Mouse (Mus musculus): Measurements from ENCODE around the gene Dnaja3.

Dnaja3 gene

DNA sequence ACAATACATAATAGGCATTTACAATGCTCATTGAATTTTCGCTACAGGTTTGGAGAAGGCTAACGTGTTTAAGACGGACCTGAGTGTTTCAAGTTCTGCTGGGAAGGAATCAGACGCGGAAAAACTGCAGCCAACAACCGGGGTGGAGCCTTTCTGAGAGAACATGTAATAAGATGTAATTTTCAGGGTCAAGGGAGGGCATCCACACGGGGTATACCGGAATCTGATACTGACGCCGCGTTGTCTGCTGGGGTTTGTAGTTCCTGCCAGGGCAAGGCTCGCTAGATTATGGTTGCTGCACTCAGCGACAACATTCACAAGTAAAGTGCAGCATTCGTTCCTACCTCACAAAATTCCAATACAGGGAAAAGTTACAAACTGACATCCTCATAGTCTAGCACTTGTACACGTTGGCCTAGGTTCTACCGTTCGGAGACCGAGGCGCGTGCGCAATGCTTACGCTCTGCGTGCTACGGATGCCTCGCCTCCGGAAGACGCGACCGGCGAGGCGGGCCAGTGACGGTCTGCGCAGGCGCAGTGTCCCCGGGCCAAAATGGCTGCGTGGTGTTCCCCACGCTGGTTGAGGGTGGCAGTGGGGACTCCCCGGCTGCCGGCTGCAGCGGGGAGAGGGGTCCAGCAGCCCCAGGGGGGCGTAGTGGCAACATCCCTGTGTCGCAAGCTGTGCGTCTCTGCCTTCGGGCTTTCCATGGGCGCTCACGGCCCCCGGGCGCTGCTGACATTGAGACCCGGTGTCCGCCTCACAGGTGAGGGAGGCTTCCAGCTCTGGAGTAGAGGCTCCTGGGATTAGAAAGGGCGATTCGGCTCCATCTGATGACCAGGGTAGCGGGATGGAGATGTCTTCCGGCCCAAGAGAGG is 44.0 kb downstream of the Dnaja3 start:
- POLR2A ChIA-PET: interaction anchor here in 3 of 4 experiments (0.6 to 2.9 kb wide), 32 partner anchors 8 to 329 kb away, joined by 3 to 16 read pairs (median 3); partner anchors contain the start of genes Ubald1 (in 3 of the 3) and Rogdi (in 1 of the 3)

DNA sequence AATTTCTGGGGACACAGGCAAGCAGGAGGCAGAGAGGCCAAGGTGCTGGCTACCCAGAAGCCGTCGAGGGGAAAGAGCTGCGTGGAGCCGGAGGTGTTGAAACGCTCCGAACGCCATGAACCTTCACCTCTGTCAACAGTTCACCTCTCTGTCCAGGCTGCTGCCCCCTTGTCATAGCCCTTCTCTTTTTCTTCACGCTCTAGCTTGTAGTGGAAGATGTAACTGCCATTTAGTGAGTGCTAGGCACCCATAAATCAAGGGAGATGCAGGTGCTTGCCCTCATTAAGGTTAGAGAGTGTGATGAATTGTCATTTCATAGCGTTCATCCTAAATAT is 44.6 kb downstream of the Dnaja3 start:
- ChIA-PET CTCF (interaction anchor here in 2 of 4 experiments (0.5 to 0.9 kb wide), 3 partner anchors 17 to 359 kb away, joined by 3 to 4 read pairs (median 4); no protein-coding TSS in a partner anchor), POLR2A (interaction anchor here in 3 of 4 experiments (0.6 to 2.9 kb wide), 29 partner anchors 9 to 329 kb away, joined by 3 to 16 read pairs (median 3); partner anchors contain the start of genes Ubald1 (in 3 of the 3) and Rogdi (in 1 of the 3))

More for the DNA sequence above, 44.0 kb downstream of the Dnaja3 start:
- CTCF ChIA-PET: interaction anchor here in 2 of 4 experiments (0.5 to 0.9 kb wide), 3 partner anchors 17 to 359 kb away, joined by 3 to 4 read pairs (median 4); no protein-coding TSS in a partner anchor

DNA sequence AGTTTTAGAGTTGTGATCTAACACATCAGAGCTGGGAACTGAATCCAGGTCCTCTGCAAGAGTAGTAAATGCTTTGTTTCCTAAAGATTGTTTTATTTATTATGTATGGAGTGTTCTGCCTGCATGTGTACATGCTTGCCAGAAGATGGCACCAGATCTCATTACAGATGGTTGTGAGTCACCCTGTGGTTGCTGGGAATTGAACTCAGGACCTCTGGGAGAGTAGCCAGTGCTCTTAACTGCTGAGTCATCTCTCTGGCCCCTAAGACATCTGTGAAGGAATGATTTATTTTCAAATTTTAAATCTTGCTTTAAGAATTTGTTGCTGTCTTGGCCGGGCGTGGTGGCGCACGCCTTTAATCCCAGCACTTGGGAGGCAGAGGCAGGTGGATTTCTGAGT is 49.6 kb downstream of the Dnaja3 start:
- CTCF ChIA-PET: interaction anchor here in 3 of 4 experiments (0.7 to 1.2 kb wide), 4 partner anchors 10 to 224 kb away, joined by 3 to 4 read pairs (median 4); partner anchors contain the start of gene Coro7 (in 1 of the 3)
- POLR2A ChIA-PET: interaction anchor here in 3 of 4 experiments (0.6 to 1.8 kb wide), 11 partner anchors 9 to 275 kb away, joined by 3 to 5 read pairs (median 4); partner anchors contain the start of genes Anks3 (in 1 of the 3), Coro7 (in 1 of the 3), Pam16 (in 1 of the 3) and Srl (in 1 of the 3)

GRCm38 (mm10) chr16:4701211-4701610 is 61.4 kb downstream of the Dnaja3 start:
- POLR2A ChIA-PET: interaction anchor here in 3 of 4 experiments (0.8 to 5.1 kb wide), 19 partner anchors 9 to 195 kb away, joined by 3 to 23 read pairs (median 5); partner anchors contain the start of genes Hmox2 (in 3 of the 3), Cdip1 (in 1 of the 3), Coro7 (in 1 of the 3) and Ubald1 (in 1 of the 3)
- CTCF ChIA-PET: interaction anchor here in 2 of 4 experiments (0.7 to 1.1 kb wide), 5 partner anchors 12 to 213 kb away, joined by 3 to 6 read pairs (median 4); no protein-coding TSS in a partner anchor

- CTCF ChIA-PET: no interaction called here
- POLR2A ChIA-PET: interaction anchor here (0.6 to 5.1 kb wide), 22 partner anchors 9 to 747 kb away, joined by 3 to 23 read pairs (median 6); partner anchors contain the start of genes Hmox2 (in 3 of the 4), Ubald1 (in 2 of the 4), Cdip1 (in 1 of the 4) and Coro7 (in 1 of the 4)
Measured at GRCm38 (mm10) chr16:4702646-4703045, 62.9 kb downstream of the Dnaja3 start.

- ChIA-PET CTCF (interaction anchor here in 1 of 4 experiments (0.5 kb wide), 1 partner anchor 276 kb away, joined by 3 read pairs; no protein-coding TSS in a partner anchor), POLR2A (interaction anchor here in 2 of 4 experiments (0.8 to 5.1 kb wide), 15 partner anchors 9 to 196 kb away, joined by 3 to 23 read pairs (median 4); partner anchors contain the start of genes Hmox2 (in 2 of the 2), Coro7 (in 1 of the 2) and Ubald1 (in 1 of the 2))
Measured at GRCm38 (mm10) chr16:4705541-4705940, 65.8 kb downstream of the Dnaja3 start.

GRCm38 (mm10) chr16:4711173-4711572 is 71.4 kb downstream of the Dnaja3 start:
- POLR2A ChIA-PET: interaction anchor here in 3 of 4 experiments (0.6 to 3.8 kb wide), 6 partner anchors 9 to 162 kb away, joined by 3 to 17 read pairs (median 3); partner anchors contain the start of gene Hmox2 (in 2 of the 3)
- CTCF ChIA-PET: interaction anchor here in 1 of 4 experiments (0.5 kb wide), 1 partner anchor 559 kb away, joined by 4 read pairs; no protein-coding TSS in a partner anchor

GRCm38 (mm10) chr16:4713861-4714710 is 74.3 kb downstream of the Dnaja3 start:
- POLR2A ChIA-PET: interaction anchor here in 3 of 4 experiments (1.1 to 5.2 kb wide), 9 partner anchors 8 to 28 kb away, joined by 3 to 25 read pairs (median 5); partner anchors contain the start of gene Hmox2 (in 3 of the 3)
- CTCF ChIA-PET: no interaction called here

- ChIA-PET CTCF (interaction anchor here in 2 of 4 experiments (0.6 to 1.4 kb wide), 2 partner anchors 51 to 498 kb away, joined by 3 read pairs; no protein-coding TSS in a partner anchor), POLR2A (interaction anchor here in 3 of 4 experiments (0.6 to 5.2 kb wide), 10 partner anchors 7 to 412 kb away, joined by 3 to 25 read pairs (median 3); partner anchors contain the start of genes Hmox2 (in 2 of the 3) and Ubald1 (in 1 of the 3))
Measured at GRCm38 (mm10) chr16:4717866-4718265, 78.1 kb downstream of the Dnaja3 start.

DNA sequence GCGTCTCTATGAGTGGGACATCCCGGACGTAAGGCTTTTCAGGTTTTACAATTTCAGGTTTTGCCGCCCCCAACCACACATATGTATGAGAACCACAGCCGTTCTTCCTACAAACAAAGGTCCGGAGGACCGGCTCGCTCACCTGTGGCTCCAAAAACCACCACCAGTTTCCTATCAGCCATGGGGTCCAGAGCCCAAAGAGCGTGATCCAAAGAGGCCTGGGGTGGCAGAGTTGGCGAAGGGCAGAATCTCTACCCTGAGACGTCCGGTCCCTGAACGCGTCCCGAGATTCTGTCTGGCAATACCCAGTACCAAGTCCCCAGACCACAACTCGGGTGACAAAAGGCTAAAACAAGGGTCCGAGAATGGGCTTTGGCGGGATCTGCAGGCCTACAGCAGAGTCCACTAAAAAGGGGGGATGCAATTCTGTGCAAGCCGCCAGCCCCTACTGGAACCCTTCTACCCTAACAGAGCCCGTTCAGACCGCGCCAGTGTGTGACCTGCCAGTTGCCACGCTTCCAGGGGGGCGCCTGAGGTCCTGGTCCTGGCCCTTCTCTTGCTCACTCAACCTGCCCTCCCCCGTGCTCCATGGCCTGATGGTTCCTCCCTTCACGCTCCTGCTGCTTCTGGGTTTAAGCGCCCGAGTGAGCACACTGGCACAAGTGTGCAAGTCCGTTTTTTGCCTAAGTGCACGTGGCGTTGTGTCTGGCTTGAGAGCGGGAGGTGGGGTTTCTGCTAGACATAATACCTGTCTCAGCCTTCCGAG is 79.1 kb downstream of the Dnaja3 start, which contains the start of gene Nmral1:
Nmral1 (minus strand) TSS at position 604 of the 766 bp plus-strand sequence.
- ChIA-PET CTCF (interaction anchor here in 1 of 4 experiments (1.4 kb wide), 1 partner anchor 52 kb away, joined by 3 read pairs; no protein-coding TSS in a partner anchor), POLR2A (interaction anchor here in 3 of 4 experiments (0.8 to 5.2 kb wide), 7 partner anchors 6 to 161 kb away, joined by 3 to 25 read pairs (median 4); partner anchors contain the start of genes Cdip1 (in 1 of the 3), Hmox2 (in 1 of the 3) and Ubald1 (in 1 of the 3))

DNA sequence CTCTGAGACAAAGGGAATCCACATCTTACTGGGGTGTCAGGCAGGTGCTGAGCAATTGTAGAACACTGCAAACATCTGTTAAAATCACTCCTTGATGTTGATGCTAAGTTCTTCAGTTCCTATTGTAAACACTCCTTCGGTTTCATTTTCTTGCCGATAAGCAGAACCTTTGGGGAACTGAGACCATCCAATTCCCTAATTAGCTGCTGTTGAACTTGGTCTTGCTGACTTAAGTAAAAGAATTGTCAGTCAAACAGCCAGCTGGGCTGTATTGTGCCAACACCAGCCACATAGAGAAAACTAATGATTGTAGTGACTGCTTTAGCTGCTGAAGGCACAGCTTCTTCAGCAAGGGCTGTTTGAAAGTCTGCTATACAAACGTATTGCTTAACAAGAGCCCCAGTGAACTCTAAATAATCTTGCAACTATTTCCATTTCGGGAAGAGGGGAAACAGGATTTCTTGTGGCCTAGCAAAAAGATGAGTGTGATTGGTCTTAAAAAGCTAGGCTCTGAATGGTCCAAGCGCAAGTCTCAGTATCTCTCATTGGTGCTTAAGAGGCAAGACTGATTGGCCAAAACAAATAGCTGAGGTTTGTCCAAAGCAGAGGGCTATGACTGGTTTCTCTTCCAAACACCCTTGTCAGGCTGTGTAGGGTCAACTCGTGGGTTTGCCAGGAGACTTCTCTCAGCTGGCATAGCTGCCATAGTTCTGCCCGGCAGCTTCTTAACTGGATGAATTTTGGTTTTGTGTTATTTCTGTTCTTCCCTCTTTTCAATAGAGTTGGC is 82.5 kb downstream of the Dnaja3 start:
- POLR2A ChIA-PET: interaction anchor here in 3 of 4 experiments (0.7 to 5.4 kb wide), 22 partner anchors 10 to 259 kb away, joined by 3 to 31 read pairs (median 5); partner anchors contain the start of genes Cdip1 (in 2 of the 3), Coro7 (in 2 of the 3) and Ubald1 (in 2 of the 3)
- CTCF ChIA-PET: interaction anchor here in 2 of 4 experiments (0.6 to 1.1 kb wide), 2 partner anchors 41 to 192 kb away, joined by 3 read pairs; no protein-coding TSS in a partner anchor

DNA sequence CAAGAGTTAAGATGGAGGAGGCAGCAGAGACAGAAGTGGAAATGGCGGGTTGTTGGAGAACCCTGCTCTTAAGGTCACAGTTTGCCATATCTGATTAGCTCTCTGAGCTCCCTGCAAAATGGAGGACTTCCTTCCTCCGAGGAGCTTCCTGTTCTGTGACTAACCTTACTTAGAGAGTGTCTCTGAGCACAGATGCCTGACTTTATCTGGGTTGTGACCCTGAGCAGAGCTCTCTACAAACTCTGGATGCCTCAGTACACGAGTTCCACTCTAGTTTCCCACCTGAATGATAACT is 83.1 kb downstream of the Dnaja3 start:
- POLR2A ChIA-PET: interaction anchor here in 3 of 4 experiments (0.7 to 5.4 kb wide), 22 partner anchors 9 to 260 kb away, joined by 3 to 31 read pairs (median 5); partner anchors contain the start of genes Cdip1 (in 2 of the 3), Coro7 (in 2 of the 3) and Ubald1 (in 2 of the 3)
- CTCF ChIA-PET: interaction anchor here in 3 of 4 experiments (0.6 to 1.1 kb wide), 3 partner anchors 40 to 191 kb away, joined by 3 read pairs; no protein-coding TSS in a partner anchor

DNA sequence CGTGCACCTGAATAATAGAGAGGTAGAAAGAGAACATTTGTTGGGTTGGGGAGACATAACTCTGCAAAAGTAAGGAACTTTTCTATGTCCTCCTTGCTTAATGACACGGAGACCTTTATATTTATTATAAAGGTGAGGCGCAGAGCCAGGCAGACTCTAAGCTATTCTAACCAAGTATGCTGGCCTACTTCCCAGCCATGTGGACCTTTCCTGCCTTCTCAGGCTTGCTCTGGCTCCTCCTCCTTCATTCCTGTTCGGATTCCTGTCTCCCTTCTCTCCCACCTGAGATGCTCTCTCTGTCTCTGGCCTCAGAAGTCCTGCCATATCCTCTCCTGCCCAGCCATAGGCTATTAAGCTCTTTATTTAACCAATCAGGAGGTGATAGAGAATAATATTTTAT is 85.5 kb downstream of the Dnaja3 start:
- ChIA-PET POLR2A (interaction anchor here in 3 of 4 experiments (0.6 to 5.4 kb wide), 28 partner anchors 9 to 229 kb away, joined by 3 to 31 read pairs (median 6); partner anchors contain the start of genes Cdip1 (in 2 of the 3), Coro7 (in 1 of the 3), Pam16 (in 1 of the 3) and Tfap4 (in 1 of the 3)), CTCF (interaction anchor here in 1 of 4 experiments (1.6 kb wide), 1 partner anchor 137 kb away, joined by 3 read pairs; no protein-coding TSS in a partner anchor)

GRCm38 (mm10) chr16:4725780-4726527 is 86.2 kb downstream of the Dnaja3 start, which contains the start of gene Hmox2:
TSS of gene Hmox2 (plus strand) at chr16:4726361.
- POLR2A ChIA-PET: interaction anchor here in 3 of 4 experiments (0.6 to 5.4 kb wide), 60 partner anchors 8 to 287 kb away, joined by 3 to 31 read pairs (median 4); partner anchors contain the start of genes Cdip1 (in 3 of the 3), Ubald1 (in 3 of the 3), Pam16 (in 2 of the 3) and Coro7 (in 1 of the 3)
- CTCF ChIA-PET: interaction anchor here in 2 of 4 experiments (0.7 to 1.6 kb wide), 5 partner anchors 8 to 166 kb away, joined by 3 read pairs; partner anchors contain the start of genes Cdip1 (in 1 of the 2) and Tfap4 (in 1 of the 2)

Data from embryonic stem cell, embryonic (primary cell).